Mouse (Mus musculus) heart, embryonic 10.5 days (tissue): ENCODE data around the gene Lmln. TPM values are rescaled to one million over a fixed set of nuclear protein-coding genes. Genes with fewer than 3 reads are reported as not detected.

ENCODE experiments used
- DNase-seq: peaks from one replicate; pipeline ENCODE4 v3.0.0-alpha.2; 2017; ENCODE audit warnings: low spot score
- H3K27ac ChIP-seq: fragments of 300-500 bp; sonication (generic); 2 replicates; pipeline ENCODE4 v1.5.1; 2016; ENCODE audit warnings: mild to moderate bottlenecking
- H3K27me3 ChIP-seq: fragments of 300-500 bp; sonication (generic); 2 replicates; pipeline ENCODE4 v1.6.1; 2016; ENCODE audit warnings: mild to moderate bottlenecking; ENCODE audit not compliant: poor library complexity, insufficient read depth, severe bottlenecking
- H3K36me3 ChIP-seq: fragments of 300-500 bp; sonication (generic); 2 replicates; pipeline ENCODE4 v1.6.1; 2016; ENCODE audit warnings: mild to moderate bottlenecking, moderate library complexity
- H3K4me1 ChIP-seq: fragments of 300-500 bp; sonication (generic); 2 replicates; pipeline ENCODE4 v1.6.1; 2016; ENCODE audit warnings: mild to moderate bottlenecking
- H3K4me3 ChIP-seq: fragments of 300-500 bp; sonication (generic); 2 replicates; pipeline ENCODE4 v1.5.1; 2016; ENCODE audit warnings: mild to moderate bottlenecking, moderate library complexity
- H3K9me3 ChIP-seq: fragments of 300-500 bp; sonication (generic); 2 replicates; pipeline ENCODE4 v1.6.1; 2016; ENCODE audit warnings: mild to moderate bottlenecking, moderate library complexity
- WGBS: fragments of 180-500 bp; shearing (Covaris S2); methylation state at CpG from one replicate; pipeline ENCODE4 v1.1.7; 2016; 5-methylcytosine and 5-hydroxymethylcytosine counted together
- polyA plus RNA-seq: library from polyadenylated mRNA; unstranded; fragments of >200 nt; fragmentation: Nextera tagmentation; extraction: Ambion mirVana; gene quantifications from 2 replicates; pipeline ENCODE4 v1.2.1, GENCODE M21; 2016

Gene Lmln
- polyA plus RNA-seq, 1 experiment from 2014 or later, result 3.0 TPM

DNA sequence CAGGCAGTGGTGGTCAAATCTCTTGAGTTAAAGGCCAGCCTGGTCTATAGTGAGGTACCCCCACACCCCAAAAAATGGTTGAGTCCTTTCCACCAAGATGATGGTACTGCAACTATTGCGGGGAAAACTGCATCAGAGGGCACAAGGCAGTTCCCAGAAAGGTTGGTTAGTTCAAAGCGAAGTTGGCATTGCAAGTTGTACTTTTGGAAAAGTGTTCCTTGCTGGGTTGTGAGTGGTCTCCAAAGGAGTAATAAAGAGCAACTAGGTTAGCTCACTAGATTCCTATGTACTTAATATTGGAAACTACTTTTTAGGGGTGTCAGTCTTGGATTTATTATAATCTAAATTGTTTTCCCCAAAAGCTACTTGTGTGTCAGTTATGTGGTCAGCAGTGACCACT lies 1.4 kb upstream of the Lmln start:
- H3K36me3 ChIP-seq, result peaks cover 33% of the 10 kb centered on the region
- H3K27me3 ChIP-seq, result no peaks in the 10 kb centered on the region
- no peaks in the 10 kb centered on the region for H3K9me3 ChIP-seq
- peaks cover 19% of the 10 kb centered on the region for H3K4me1 ChIP-seq
- DNase-seq, result no peak
- no peak overlapping the region for H3K27ac ChIP-seq
- H3K4me3 ChIP-seq, result no peak overlapping the region
- 72% methylated on average over 2 of the region's 2 CpGs for WGBS

- H3K4me3 ChIP-seq, result peak overlapping the region; percentile 88
- 45% methylated on average over 11 of the region's 11 CpGs for WGBS
- peaks cover 19% of the 10 kb centered on the region for H3K4me1 ChIP-seq
- no peaks in the 10 kb centered on the region for H3K27me3 ChIP-seq
- no peak for DNase-seq
- H3K27ac ChIP-seq, result no peak overlapping the region
- peaks cover 33% of the 10 kb centered on the region for H3K36me3 ChIP-seq
- H3K9me3 ChIP-seq, result no peaks in the 10 kb centered on the region
Measured at GRCm38 (mm10) chr16:33061400-33061799, 921 bp upstream of the Lmln start.

DNA sequence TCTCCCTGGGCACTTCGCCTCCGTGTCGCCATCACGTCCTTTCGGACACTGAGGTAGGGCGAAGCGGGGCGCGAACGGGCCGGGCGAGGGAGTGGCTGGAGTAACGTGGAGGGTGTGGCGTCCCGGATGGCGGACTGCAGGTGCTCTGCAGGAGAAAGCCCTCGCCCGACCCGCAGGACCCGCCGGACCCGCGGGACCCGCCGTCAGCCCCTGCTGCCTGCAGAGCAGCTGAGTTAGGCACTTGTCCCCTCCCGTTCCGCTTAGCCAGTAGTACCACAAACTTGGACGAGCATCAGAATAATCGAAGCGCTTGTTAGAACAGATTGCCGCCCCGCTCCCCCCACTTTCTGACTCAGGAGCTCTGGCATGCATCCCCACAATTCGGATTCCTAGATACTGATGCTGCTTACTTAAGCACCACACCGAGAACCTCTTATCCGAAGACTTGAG lies 386 bp downstream of the Lmln start:
- no peak for DNase-seq
- Histone ChIP-seq H3K36me3 (peaks cover 40% of the 10 kb centered on the region), H3K4me3 (peak overlapping the region; percentile 88), H3K9me3 (no peaks in the 10 kb centered on the region), H3K4me1 (peaks cover 17% of the 10 kb centered on the region), H3K27me3 (no peaks in the 10 kb centered on the region), H3K27ac (peak overlapping the region; percentile 91)
- under 1% methylated on average over 35 of the region's 35 CpGs for WGBS

DNA sequence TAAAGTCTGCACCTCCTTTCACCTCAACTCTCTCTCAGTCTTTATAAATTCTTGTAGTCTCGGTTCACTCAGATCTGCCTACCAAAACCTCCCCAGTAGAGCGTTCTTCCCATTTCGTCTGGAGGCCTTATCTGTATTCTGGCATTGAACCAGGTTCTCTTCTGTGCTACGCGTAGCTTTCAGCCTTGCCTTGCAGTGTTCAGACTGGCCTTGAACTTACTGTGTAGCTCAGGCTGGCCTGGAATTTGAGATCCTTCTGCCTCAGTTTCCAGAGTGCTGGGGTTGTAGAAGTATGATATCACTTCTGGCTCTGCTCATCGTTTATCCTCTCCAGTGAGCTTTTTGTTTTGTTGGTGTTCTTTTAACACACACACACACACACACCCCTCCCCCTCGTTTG lies 946 bp downstream of the Lmln start:
- Histone ChIP-seq H3K4me3 (peak overlapping the region; percentile 88), H3K27me3 (no peaks in the 10 kb centered on the region), H3K36me3 (peaks cover 40% of the 10 kb centered on the region), H3K27ac (peak overlapping the region; percentile 91; the same call in 1 of the 2 replicates), H3K4me1 (peaks cover 11% of the 10 kb centered on the region), H3K9me3 (no peaks in the 10 kb centered on the region)
- 22% methylated on average over 7 of the region's 7 CpGs for WGBS
- DNase-seq, result no peak

DNA sequence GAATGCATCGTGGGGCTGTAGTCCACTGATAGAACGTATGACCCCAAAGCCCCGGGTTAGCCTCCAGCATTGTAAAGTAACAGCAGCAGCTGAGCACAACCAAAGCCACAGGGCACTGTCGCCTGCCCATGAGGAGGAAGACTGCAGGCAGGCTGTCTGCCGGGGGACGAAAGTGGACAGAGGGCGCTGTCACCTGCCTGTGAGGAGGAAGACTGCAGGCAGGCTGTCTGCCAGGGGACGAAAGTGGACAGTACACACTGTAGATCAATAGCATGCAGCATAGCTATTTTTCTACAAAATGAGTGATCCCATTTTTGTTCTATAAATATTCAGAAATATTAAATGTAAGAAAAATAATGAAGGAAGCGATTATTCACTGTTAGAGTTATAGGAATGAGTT lies 2.3 kb downstream of the Lmln start:
- Histone ChIP-seq H3K27me3 (no peaks in the 10 kb centered on the region), H3K36me3 (peaks cover 36% of the 10 kb centered on the region), H3K9me3 (no peaks in the 10 kb centered on the region), H3K4me1 (peaks cover 11% of the 10 kb centered on the region), H3K27ac (no peak overlapping the region), H3K4me3 (no peak overlapping the region)
- no peak for DNase-seq
- 76% methylated on average over 9 of the region's 9 CpGs for WGBS

DNA sequence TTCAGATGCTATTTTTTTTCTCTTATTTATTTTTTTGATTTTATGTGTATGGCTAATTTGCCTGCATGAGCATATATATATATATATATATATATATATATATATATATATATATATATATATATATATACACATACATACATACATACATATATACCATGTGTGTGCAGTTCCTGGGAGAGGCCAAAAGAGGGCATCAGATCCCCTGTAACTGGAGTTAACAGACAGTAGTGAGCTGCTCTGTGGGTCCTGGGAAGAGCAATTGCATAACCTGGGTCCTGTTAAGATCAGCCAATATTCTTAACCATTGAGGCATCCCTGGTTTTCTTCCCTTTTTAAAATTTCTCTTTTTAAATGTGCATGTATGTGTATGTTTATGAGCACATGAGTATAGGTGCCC lies 8.6 kb downstream of the Lmln start:
- Histone ChIP-seq H3K4me3 (no peak overlapping the region), H3K27me3 (no peaks in the 10 kb centered on the region), H3K4me1 (no peaks in the 10 kb centered on the region), H3K27ac (no peak overlapping the region), H3K36me3 (peaks cover 59% of the 10 kb centered on the region), H3K9me3 (no peaks in the 10 kb centered on the region)
- no peak for DNase-seq

GRCm38 (mm10) chr16:33072871-33073557 lies 10.7 kb downstream of the Lmln start:
- 81% methylated on average over 6 of the region's 6 CpGs for WGBS
- no peak overlapping the region for H3K27ac ChIP-seq
- DNase-seq, result no peak
- H3K36me3 ChIP-seq, result peaks cover 51% of the 10 kb centered on the region
- H3K4me3 ChIP-seq, result no peak overlapping the region
- no peaks in the 10 kb centered on the region for H3K9me3 ChIP-seq
- H3K4me1 ChIP-seq, result no peaks in the 10 kb centered on the region
- no peaks in the 10 kb centered on the region for H3K27me3 ChIP-seq

- no peak overlapping the region for H3K4me3 ChIP-seq
- 80% methylated on average over 5 of the region's 5 CpGs for WGBS
- H3K27me3 ChIP-seq, result no peaks in the 10 kb centered on the region
- H3K27ac ChIP-seq, result no peak overlapping the region
- H3K4me1 ChIP-seq, result no peaks in the 10 kb centered on the region
- DNase-seq, result no peak
- no peaks in the 10 kb centered on the region for H3K9me3 ChIP-seq
- peaks cover 35% of the 10 kb centered on the region for H3K36me3 ChIP-seq
Measured at GRCm38 (mm10) chr16:33074967-33075366, 12.6 kb downstream of the Lmln start.

- Histone ChIP-seq H3K9me3 (no peaks in the 10 kb centered on the region), H3K27ac (no peak overlapping the region), H3K4me3 (no peak overlapping the region), H3K36me3 (peaks cover 29% of the 10 kb centered on the region), H3K4me1 (no peaks in the 10 kb centered on the region), H3K27me3 (no peaks in the 10 kb centered on the region)
- 74% methylated on average over 6 of the region's 6 CpGs for WGBS
- no peak for DNase-seq
Measured at GRCm38 (mm10) chr16:33076078-33076477, 13.8 kb downstream of the Lmln start.

DNA sequence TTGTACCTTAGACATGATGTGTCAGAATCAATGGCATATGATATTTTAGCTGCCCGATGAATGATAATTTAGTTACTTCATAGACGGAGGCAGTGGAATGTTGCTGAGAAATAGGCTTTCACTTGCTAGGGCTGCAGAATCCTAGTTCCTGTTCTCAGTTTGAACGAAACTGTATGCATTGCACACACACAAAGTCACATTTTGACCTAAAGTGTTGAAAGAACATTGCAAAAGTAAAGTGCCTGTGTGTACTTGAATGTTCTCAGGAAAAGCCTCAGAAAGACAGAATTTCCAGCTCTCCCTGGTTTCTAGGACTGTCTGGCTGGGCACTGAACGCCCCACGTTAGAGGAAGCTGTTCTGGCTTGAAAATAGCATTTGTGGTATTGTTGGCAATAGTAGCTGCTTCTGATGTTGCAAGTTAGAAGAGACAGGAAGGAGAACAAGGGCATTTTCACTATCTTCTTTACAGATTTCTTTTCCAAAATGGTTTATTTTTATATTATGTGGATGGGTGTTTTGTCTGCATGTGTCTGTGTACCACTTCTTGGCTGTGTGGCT lies 14.8 kb downstream of the Lmln start:
- H3K27ac ChIP-seq, result no peak overlapping the region
- H3K9me3 ChIP-seq, result no peaks in the 10 kb centered on the region
- WGBS, result 88% methylated on average over 5 of the region's 5 CpGs
- no peaks in the 10 kb centered on the region for H3K4me1 ChIP-seq
- no peaks in the 10 kb centered on the region for H3K27me3 ChIP-seq
- no peak overlapping the region for H3K4me3 ChIP-seq
- H3K36me3 ChIP-seq, result peaks cover 29% of the 10 kb centered on the region
- DNase-seq, result no peak

DNA sequence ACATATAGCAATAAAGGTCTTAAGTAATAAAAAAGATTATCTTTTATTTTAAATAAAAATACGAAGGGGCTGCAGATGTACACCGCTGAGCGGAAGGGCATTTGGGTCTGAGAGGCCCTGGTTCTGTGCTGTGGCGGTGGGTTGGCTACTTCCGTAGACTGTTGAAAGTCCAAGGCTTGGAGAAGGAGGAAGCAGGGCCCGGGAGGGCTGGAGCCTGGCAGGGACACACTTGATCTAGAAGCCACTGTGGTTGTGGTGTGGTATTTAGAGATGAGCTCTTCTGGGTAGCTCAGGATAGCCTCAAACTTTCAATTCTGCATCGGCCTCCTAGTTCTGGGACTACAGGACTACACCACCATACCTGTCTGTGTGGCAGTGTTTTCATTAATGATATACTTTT lies 17.7 kb downstream of the Lmln start:
- Histone ChIP-seq H3K36me3 (peaks cover 21% of the 10 kb centered on the region; the same call in 1 of the 2 replicates), H3K4me1 (no peaks in the 10 kb centered on the region), H3K27ac (no peak overlapping the region), H3K4me3 (no peak overlapping the region), H3K9me3 (no peaks in the 10 kb centered on the region), H3K27me3 (no peaks in the 10 kb centered on the region)
- WGBS, result 95% methylated on average over 7 of the region's 7 CpGs
- DNase-seq, result no peak

GRCm38 (mm10) chr16:33082951-33083350 lies 20.6 kb downstream of the Lmln start:
- Histone ChIP-seq H3K4me1 (no peaks in the 10 kb centered on the region), H3K9me3 (no peaks in the 10 kb centered on the region), H3K4me3 (no peak overlapping the region), H3K27ac (no peak overlapping the region), H3K27me3 (no peaks in the 10 kb centered on the region), H3K36me3 (peaks cover 17% of the 10 kb centered on the region)
- 90% methylated on average over 6 of the region's 6 CpGs for WGBS
- DNase-seq, result no peak

DNA sequence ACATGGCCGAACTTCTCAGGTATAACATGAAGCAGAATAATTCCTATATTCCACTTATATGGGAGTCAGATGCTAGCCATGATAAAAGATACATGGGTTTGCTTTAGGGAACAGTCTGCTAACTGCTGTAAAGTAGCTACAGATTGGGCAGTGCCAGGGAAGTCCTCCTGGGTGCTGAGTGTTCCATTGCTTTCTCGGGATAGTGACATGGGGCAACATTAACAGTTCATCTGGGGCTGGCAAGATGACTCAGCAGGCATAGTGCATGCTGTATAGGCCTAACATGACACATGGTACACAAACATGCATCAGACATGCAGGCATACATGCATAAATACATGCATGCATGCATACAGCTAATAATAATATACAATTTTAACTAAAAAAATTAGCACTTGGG lies 21.7 kb downstream of the Lmln start:
- 88% methylated on average over 2 of the region's 2 CpGs for WGBS
- H3K4me1 ChIP-seq, result no peaks in the 10 kb centered on the region
- DNase-seq, result no peak

GRCm38 (mm10) chr16:33085666-33086065 lies 23.3 kb downstream of the Lmln start:
- no peaks in the 10 kb centered on the region for H3K4me1 ChIP-seq
- no peak overlapping the region for H3K27ac ChIP-seq
- no peaks in the 10 kb centered on the region for H3K27me3 ChIP-seq
- H3K4me3 ChIP-seq, result no peak overlapping the region
- peaks cover 32% of the 10 kb centered on the region for H3K36me3 ChIP-seq
- DNase-seq, result no peak
- 78% methylated on average over 8 of the region's 8 CpGs for WGBS
- no peaks in the 10 kb centered on the region for H3K9me3 ChIP-seq

More for the DNA sequence above, 21.7 kb downstream of the Lmln start:
- no peak overlapping the region for H3K4me3 ChIP-seq
- H3K9me3 ChIP-seq, result no peaks in the 10 kb centered on the region
- no peak overlapping the region for H3K27ac ChIP-seq
- H3K36me3 ChIP-seq, result peaks cover 22% of the 10 kb centered on the region
- no peaks in the 10 kb centered on the region for H3K27me3 ChIP-seq
